Comparison of ENCODE assay signal across 8 mouse cellular contexts in the genomic region with DNA sequence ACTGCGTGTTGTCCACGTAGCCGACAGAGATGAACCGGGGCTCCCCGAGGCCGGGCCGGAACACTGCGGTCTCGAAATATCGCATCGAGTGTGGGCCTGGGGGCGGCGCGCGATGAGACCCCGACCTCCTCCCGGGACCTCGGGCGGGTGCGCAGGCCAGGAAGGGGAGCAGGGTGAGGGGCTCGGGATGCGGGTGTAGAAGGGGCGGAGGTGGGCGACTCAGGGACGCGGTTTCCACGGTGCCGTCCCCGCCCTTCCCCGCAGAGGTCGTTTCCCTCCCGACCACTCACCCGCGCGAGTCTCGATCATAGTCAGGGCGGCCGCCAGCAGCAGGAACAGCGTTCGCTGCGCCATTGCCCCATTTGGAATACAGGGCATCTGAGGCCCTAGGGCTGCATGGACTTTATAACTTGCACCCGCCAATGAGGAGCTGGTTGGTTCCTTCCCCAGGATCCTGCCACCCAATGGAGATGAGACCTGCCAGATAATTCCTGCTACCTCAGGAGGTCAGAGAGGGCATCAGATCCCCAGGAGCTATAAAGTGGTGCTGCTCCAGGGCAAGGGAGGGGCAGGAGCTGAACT. TPM values are rescaled to one million over a fixed set of nuclear protein-coding genes. Genes with fewer than 3 reads are reported as not detected.
DNase-seq lines count a peak whose midpoint lies in the region; TF ChIP-seq lines count a peak whose summit lies in the region.

No protein-coding gene starts in this region.

- H3K4me1 ChIP-seq in ES-Bruce4 (ENCODE audit: control insufficient read depth, insufficient read depth, low read length) = no peaks in the 10 kb centered on the region
- peaks cover 17% of the 10 kb centered on the region for H3K4me1 ChIP-seq in forebrain, embryonic 10.5 days

- H3K9ac ChIP-seq in ES-Bruce4 (ENCODE audit: low read depth, poor library complexity, severe bottlenecking) = peak overlapping the region; percentile 81

- DNase-seq in gastrocnemius, adult 2 months = no peak
- DNase-seq in gastrocnemius, postnatal 4 days (ENCODE audit: low spot score in 2 of 2) = no peak
- no peak for DNase-seq in forebrain, embryonic 10.5 days (ENCODE audit: extremely low spot score, low spot score)
- peak; percentile 11 to 20 for DNase-seq in kidney, postnatal 4 days
- DNase-seq in yolk sac, embryonic 10.5 days (ENCODE audit: low spot score) = no peak
- no peak for DNase-seq in gastrocnemius, postnatal 10 days

- H3K27me3 ChIP-seq in ES-Bruce4 (ENCODE audit: control insufficient read depth, insufficient read depth, low read length, poor library complexity, severe bottlenecking) (peaks cover 2% of the 10 kb centered on the region; the same call in 1 of the 2 replicates), myocyte (ENCODE audit: control insufficient read depth, insufficient read depth, insufficient read length) (peaks cover 24% of the 10 kb centered on the region)
- H3K27me3 ChIP-seq in forebrain, embryonic 10.5 days (ENCODE audit: poor library complexity, severe bottlenecking) = peaks cover 42% of the 10 kb centered on the region

- H3K27ac ChIP-seq in gastrocnemius, adult 2 months = no peak overlapping the region
- no peak overlapping the region for H3K27ac ChIP-seq in ES-Bruce4 (ENCODE audit: insufficient read depth, low read length)
- peak overlapping the region; percentile 84 for H3K27ac ChIP-seq in forebrain, embryonic 10.5 days

- TF ChIP-seq POLR2A in ES-Bruce4 (IDR thresholded peaks at IDR 0.05; ENCODE audit: insufficient read depth, low read length) (no peak), myocyte (IDR thresholded peaks at IDR 0.05; ENCODE audit: insufficient read length, low read depth) (no peak)

- H3ac ChIP-seq in myocyte (ENCODE audit: control insufficient read depth, insufficient read length) = no peak overlapping the region

- no peak for TF ChIP-seq CTCF in gastrocnemius, adult 2 months (IDR thresholded peaks at IDR 0.05)
- TF ChIP-seq CTCF in ES-Bruce4 (IDR thresholded peaks at IDR 0.05; ENCODE audit: low read depth, low read length) = no peak

- H3K36me3 ChIP-seq in ES-Bruce4 (ENCODE audit: control insufficient read depth, insufficient read depth, low read length, poor library complexity, severe bottlenecking) (no peaks in the 10 kb centered on the region), myocyte (ENCODE audit: control insufficient read depth, insufficient read depth) (no peaks in the 10 kb centered on the region)
- no peaks in the 10 kb centered on the region for H3K36me3 ChIP-seq in forebrain, embryonic 10.5 days (replicated peaks)

- intact Hi-C loops in gastrocnemius, adult 2 months (cut with DNase I) = loop anchor here (10.0 kb wide), 1 partner anchor 101 kb away; no protein-coding TSS in a partner anchor

- no peaks in the 10 kb centered on the region for H3K9me3 ChIP-seq in ES-Bruce4 (replicated peaks; ENCODE audit: control insufficient read depth, insufficient read depth, low read length, poor library complexity, severe bottlenecking)
- no peaks in the 10 kb centered on the region for H3K9me3 ChIP-seq in forebrain, embryonic 10.5 days

- no peaks in the 10 kb centered on the region for H3K79me2 ChIP-seq in myocyte (ENCODE audit: control insufficient read depth, insufficient read depth)

- whole genome bisulfite sequencing in forebrain, embryonic 10.5 days = under 1% methylated on average over 42 of the region's 42 CpGs

- TF ChIP-seq EP300 in ES-Bruce4 (IDR thresholded peaks at IDR 0.05; ENCODE audit: insufficient read depth, low read depth, low read length) = no peak

- peak overlapping the region; percentile 77 for H3K4me3 ChIP-seq in gastrocnemius, adult 2 months
- H3K4me3 ChIP-seq in ES-Bruce4 (ENCODE audit: low read depth, low read length) (peak overlapping the region; percentile 77), myocyte (peak overlapping the region; percentile 17)
- peak overlapping the region; percentile 62 for H3K4me3 ChIP-seq in forebrain, embryonic 10.5 days

- peak overlapping the region; percentile 84 for H3K4me2 ChIP-seq in myocyte (ENCODE audit: low read depth)

TF ChIP-seq in myocyte, 11 proteins besides CTCF, POLR2A, EP300 and RAD21:
- TF ChIP-seq E2F4 (IDR thresholded peaks at IDR 0.05; ENCODE audit: insufficient read depth) (no peak), POLR2AphosphoS2 (IDR thresholded peaks at IDR 0.05; ENCODE audit: insufficient read length, low read depth) (no peak), MYOG (IDR thresholded peaks at IDR 0.05; ENCODE audit: control insufficient read depth in 1 of 3, insufficient read depth in 1 of 3, insufficient read length in 2 of 3, low read depth in 2 of 3) (no peak), SRF (IDR thresholded peaks at IDR 0.05; ENCODE audit: control insufficient read depth, insufficient read length, low read depth) (no peak), TCF3 (IDR thresholded peaks at IDR 0.05; ENCODE audit: insufficient read length, low read depth) (no peak), USF1 (IDR thresholded peaks at IDR 0.05; ENCODE audit: low read depth) (no peak), TCF12 (IDR thresholded peaks at IDR 0.05; ENCODE audit: insufficient read depth, poor library complexity, severe bottlenecking) (no peak)

RNA-seq across cellular contexts. Expression of gene Gm11127, which starts 25.8 kb away (rescaled TPM):
- total RNA-seq in gastrocnemius, adult 2 months (2021) = 1 to 10 TPM; 1.5 to 2.1 TPM
- 1 to 10 TPM; 1.7 to 2.1 TPM for total RNA-seq in gastrocnemius, postnatal 4 days (2021)
- polyA plus RNA-seq in ES-Bruce4 (2011; ENCODE audit: insufficient read depth, insufficient read length, low read depth, missing spikeins) (not detected in 2 replicates), myocyte (2012; fragmentation: generic; extraction: Trizol) (0.23 TPM)
- polyA plus RNA-seq in forebrain, embryonic 10.5 days (2016; fragmentation: Nextera tagmentation; extraction: Ambion mirVana) = not detected in 2 replicates
- 1 to 10 TPM; 1.6 to 2.0 TPM for total RNA-seq in gastrocnemius, postnatal 10 days (2021)

RNA-seq across cellular contexts. Expression of gene Gm19684, which starts 37.5 kb away (rescaled TPM):
- total RNA-seq in gastrocnemius, adult 2 months (2021) = not detected
- not detected for total RNA-seq in gastrocnemius, postnatal 4 days (2021)
- polyA plus RNA-seq in ES-Bruce4 (2011; ENCODE audit: insufficient read depth, insufficient read length, low read depth, missing spikeins) (0.41 TPM in 1 of 2 replicates, not detected in the other), myocyte (2012; fragmentation: generic; extraction: Trizol) (not detected)
- polyA plus RNA-seq in forebrain, embryonic 10.5 days (2016; fragmentation: Nextera tagmentation; extraction: Ambion mirVana) = not detected in 2 replicates
- total RNA-seq in gastrocnemius, postnatal 10 days (2021) = not detected

RNA-seq across cellular contexts. Expression of gene Gm6034, which starts 41.2 kb away (rescaled TPM):
- total RNA-seq in gastrocnemius, adult 2 months (2021) = not detected
- not detected for total RNA-seq in gastrocnemius, postnatal 4 days (2021)
- polyA plus RNA-seq in ES-Bruce4 (2011; ENCODE audit: insufficient read depth, insufficient read length, low read depth, missing spikeins) (not detected in 2 replicates), myocyte (2012; fragmentation: generic; extraction: Trizol) (not detected)
- not detected in 2 replicates for polyA plus RNA-seq in forebrain, embryonic 10.5 days (2016; fragmentation: Nextera tagmentation; extraction: Ambion mirVana)
- under 1 TPM in 1 of 2 experiments, not detected in 1; 0.16 TPM for total RNA-seq in gastrocnemius, postnatal 10 days (2021)

RNA-seq across cellular contexts. Expression of gene H2-T22, which starts 41.4 kb away (rescaled TPM):
- 1 to 10 TPM; 8.8 to 9.7 TPM for total RNA-seq in gastrocnemius, adult 2 months (2021)
- total RNA-seq in gastrocnemius, postnatal 4 days (2021) = 10 to 100 TPM; 10.8 to 11.6 TPM
- polyA plus RNA-seq in ES-Bruce4 (2011; ENCODE audit: insufficient read depth, insufficient read length, low read depth, missing spikeins) (17.3 and 18.2 TPM in 2 replicates), myocyte (2012; fragmentation: generic; extraction: Trizol) (22.1 TPM)
- 6.8 and 8.1 TPM in 2 replicates for polyA plus RNA-seq in forebrain, embryonic 10.5 days (2016; fragmentation: Nextera tagmentation; extraction: Ambion mirVana)
- 1 to 10 TPM; 8.1 to 8.8 TPM for total RNA-seq in gastrocnemius, postnatal 10 days (2021)

RNA-seq across cellular contexts. Expression of gene Gm7030, which starts 45.3 kb away (rescaled TPM):
- not detected for total RNA-seq in gastrocnemius, adult 2 months (2021)
- total RNA-seq in gastrocnemius, postnatal 4 days (2021) = not detected
- polyA plus RNA-seq in ES-Bruce4 (2011; ENCODE audit: insufficient read depth, insufficient read length, low read depth, missing spikeins) (0.81 and 1.4 TPM in 2 replicates), myocyte (2012; fragmentation: generic; extraction: Trizol) (not detected)
- not detected in 2 replicates for polyA plus RNA-seq in forebrain, embryonic 10.5 days (2016; fragmentation: Nextera tagmentation; extraction: Ambion mirVana)
- total RNA-seq in gastrocnemius, postnatal 10 days (2021) = not detected

Comparison
In these comparisons a context has a peak if more than half of its experiments do, and no peak if none do; other contexts are left out.
1. DNase-seq: peak in kidney, postnatal 4 days (2 of 2); none in gastrocnemius, adult 2 months (single experiment), gastrocnemius, postnatal 4 days (0 of 2), forebrain, embryonic 10.5 days (single experiment), yolk sac, embryonic 10.5 days (single experiment) and gastrocnemius, postnatal 10 days (single experiment).
2. H3K4me3 ChIP-seq: peak in every context shown above with its lines; median percentile 77 in gastrocnemius, adult 2 months; 77 in ES-Bruce4; 62 in forebrain, embryonic 10.5 days; 17 in myocyte.